Mouse (Mus musculus): ENCODE data around the gene Cfap77.

- TF ChIP-seq CTCF (IDR thresholded peaks at IDR 0.05; ENCODE audit: low read depth, low read length) = no peak
- TF ChIP-seq POLR2AphosphoS5 (IDR thresholded peaks at IDR 0.05; ENCODE audit: insufficient replicate concordance, low read depth, low read length) = no peak
- TF ChIP-seq GATA1 (IDR thresholded peaks at IDR 0.05; ENCODE audit: borderline replicate concordance, low read length) = no peak
- TF ChIP-seq TAL1 (conservative IDR thresholded peaks at IDR 0.05; ENCODE audit: low read depth, low read length) = no peak
Measured at GRCm38 (mm10) chr2:29076226-29076625, 21.4 kb upstream of the Cfap77 start.
